Mouse (Mus musculus) G1E (cell line): ENCODE results near the gene Grxcr1.

Experiments used
- CTCF ChIP-seq: IDR thresholded peaks from 2 replicates; pipeline ENCODE4 v1.5.1; 2012; ENCODE audit warnings: low read depth, low read length, inconsistent platforms, mixed read lengths
- POLR2AphosphoS5 ChIP-seq: IDR thresholded peaks from 2 replicates; pipeline ENCODE4 v1.6.1; 2012; ENCODE audit warnings: low read depth, low read length, inconsistent platforms; ENCODE audit not compliant: insufficient replicate concordance

- TF ChIP-seq CTCF (no peak), POLR2AphosphoS5 (no peak)
Observed at GRCm38 (mm10) chr5:68007074-68007473, 24.6 kb upstream of the Grxcr1 start.
